Mouse (Mus musculus) brain, adult 2 months (tissue): Measurements from ENCODE around the gene Etnk2.

Experiments used
- DNase-seq: peaks from one replicate; pipeline ENCODE4 v3.0.0; 2011; ENCODE audit warnings: low read depth, low spot score

The Etnk2 gene

GRCm38 (mm10) chr1:133351762-133352161 lies 11.6 kb upstream of the Etnk2 start:
- no peak for DNase-seq

GRCm38 (mm10) chr1:133353371-133353809 lies 10.0 kb upstream of the Etnk2 start:
- peak; percentile 91 for DNase-seq

GRCm38 (mm10) chr1:133355469-133355868 lies 7.9 kb upstream of the Etnk2 start:
- no peak for DNase-seq

- no peak for DNase-seq
Measured at GRCm38 (mm10) chr1:133355912-133356311, 7.5 kb upstream of the Etnk2 start.

GRCm38 (mm10) chr1:133356330-133356729 lies 7.0 kb upstream of the Etnk2 start:
- no peak for DNase-seq

- no peak for DNase-seq
Measured at GRCm38 (mm10) chr1:133361006-133361405, 2.4 kb upstream of the Etnk2 start.

- DNase-seq = no peak
Measured at GRCm38 (mm10) chr1:133362103-133362502, 1.3 kb upstream of the Etnk2 start.

GRCm38 (mm10) chr1:133364022-133364630 lies 754 bp downstream of the Etnk2 start:
- DNase-seq = peak; percentile 42

GRCm38 (mm10) chr1:133364890-133365289 lies 1.5 kb downstream of the Etnk2 start:
- no peak for DNase-seq

GRCm38 (mm10) chr1:133366951-133367605 lies 3.7 kb downstream of the Etnk2 start:
- DNase-seq = peak; percentile 53

GRCm38 (mm10) chr1:133367606-133368488 lies 4.5 kb downstream of the Etnk2 start:
- peak; percentile 32 for DNase-seq

GRCm38 (mm10) chr1:133368644-133369043 lies 5.3 kb downstream of the Etnk2 start:
- DNase-seq = peak; percentile 79

GRCm38 (mm10) chr1:133370352-133370751 lies 7.0 kb downstream of the Etnk2 start:
- peak; percentile 16 for DNase-seq

GRCm38 (mm10) chr1:133371431-133371830 lies 8.1 kb downstream of the Etnk2 start:
- no peak for DNase-seq

- DNase-seq = no peak
Measured at GRCm38 (mm10) chr1:133372113-133372512, 8.7 kb downstream of the Etnk2 start.

- DNase-seq = peak; percentile 29
Measured at GRCm38 (mm10) chr1:133375696-133376346, 12.4 kb downstream of the Etnk2 start.

GRCm38 (mm10) chr1:133377547-133377946 lies 14.2 kb downstream of the Etnk2 start:
- DNase-seq = no peak

GRCm38 (mm10) chr1:133379254-133379985 lies 16.0 kb downstream of the Etnk2 start:
- no peak for DNase-seq

- no peak for DNase-seq
Measured at GRCm38 (mm10) chr1:133379986-133380320, 16.6 kb downstream of the Etnk2 start.

GRCm38 (mm10) chr1:133380347-133381065 lies 17.1 kb downstream of the Etnk2 start:
- DNase-seq = peak; percentile 47

GRCm38 (mm10) chr1:133382008-133382407 lies 18.6 kb downstream of the Etnk2 start:
- DNase-seq = peak; percentile 65
